Mouse (Mus musculus) CD4-positive, CD25-positive, alpha-beta regulatory T cell, adult 9 weeks (primary cell): ENCODE data around the gene Fbxw14. TPM values are rescaled to one million over a fixed set of nuclear protein-coding genes. Genes with fewer than 3 reads are reported as not detected.

Experiments used
- polyA plus RNA-seq: library from polyadenylated mRNA; unstranded; fragments of 100-300 nt; shearing (Covaris generic); gene quantifications from one replicate; pipeline ENCODE4 v1.2.1, GENCODE M21; 2017

The Fbxw14 gene
- polyA plus RNA-seq = not detected

GRCm38 (mm10) chr9:109287576-109287975 is at the start of gene Fbxw14:
Fbxw14 (minus strand) TSS chr9:109287676.

GRCm38 (mm10) chr9:109234654-109235053 is 52.8 kb downstream of the Fbxw14 start, which contains the start of gene Fbxw20:
Fbxw20 (minus strand) TSS chr9:109234754.

Other genes starting within 250 kb of the Fbxw14 start
- 5,230 TPM for gene Shisa5, start 249.1 kb downstream of the Fbxw14 start, polyA plus RNA-seq
- 102 TPM for gene Trex1, start 227.9 kb downstream of the Fbxw14 start, polyA plus RNA-seq
- 34.2 TPM for gene Atrip, start 213.6 kb downstream of the Fbxw14 start, polyA plus RNA-seq
- gene Ccdc51, start 205.2 kb downstream of the Fbxw14 start, polyA plus RNA-seq = 17.6 TPM
- 662 TPM for gene Tma7, start 205.1 kb downstream of the Fbxw14 start, polyA plus RNA-seq
- gene Plxnb1, start 192.3 kb downstream of the Fbxw14 start, polyA plus RNA-seq = 2.9 TPM
- not detected for gene Fbxw21, start 125.6 kb downstream of the Fbxw14 start, polyA plus RNA-seq
- not detected for gene Fbxw13, start 91.7 kb downstream of the Fbxw14 start, polyA plus RNA-seq
- not detected for gene Fbxw20, start 52.9 kb downstream of the Fbxw14 start, polyA plus RNA-seq
- gene Fbxw28, start 52.0 kb upstream of the Fbxw14 start, polyA plus RNA-seq = not detected
- gene Fbxw22, start 116.6 kb upstream of the Fbxw14 start, polyA plus RNA-seq = not detected
- not detected for gene Fbxw16, start 161.5 kb upstream of the Fbxw14 start, polyA plus RNA-seq
- gene Fbxw19, start 208.2 kb upstream of the Fbxw14 start, polyA plus RNA-seq = not detected